Mouse (Mus musculus) embryo, embryonic 9.5 days (tissue): ENCODE measurements around the gene Cpne4.

Experiments used
- DNase-seq: peaks from one replicate; pipeline ENCODE4 v3.0.0-alpha.2; 2017; ENCODE audit errors: extremely low spot score

Gene Cpne4

DNA sequence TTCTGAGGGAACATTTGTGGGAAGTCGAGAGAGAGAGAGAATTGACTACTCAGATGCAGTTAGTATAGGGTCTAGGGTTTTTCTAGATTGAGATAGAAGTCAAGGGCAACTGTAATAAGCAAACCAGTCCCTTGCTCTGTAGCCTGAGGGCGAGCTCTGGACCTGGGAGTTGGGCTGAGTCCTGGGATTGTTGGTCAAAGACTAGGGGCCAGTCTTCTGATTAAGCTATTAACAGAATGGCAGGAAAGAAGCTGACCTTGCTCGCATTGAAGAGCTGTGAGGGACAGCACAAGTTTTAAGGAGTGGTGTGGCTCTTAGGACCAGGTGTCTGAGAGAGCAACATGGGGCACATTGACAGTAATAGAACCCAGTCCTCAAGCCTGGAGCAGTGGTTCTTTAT is 140.0 kb downstream of the Cpne4 start:
- DNase-seq = no peak

DNA sequence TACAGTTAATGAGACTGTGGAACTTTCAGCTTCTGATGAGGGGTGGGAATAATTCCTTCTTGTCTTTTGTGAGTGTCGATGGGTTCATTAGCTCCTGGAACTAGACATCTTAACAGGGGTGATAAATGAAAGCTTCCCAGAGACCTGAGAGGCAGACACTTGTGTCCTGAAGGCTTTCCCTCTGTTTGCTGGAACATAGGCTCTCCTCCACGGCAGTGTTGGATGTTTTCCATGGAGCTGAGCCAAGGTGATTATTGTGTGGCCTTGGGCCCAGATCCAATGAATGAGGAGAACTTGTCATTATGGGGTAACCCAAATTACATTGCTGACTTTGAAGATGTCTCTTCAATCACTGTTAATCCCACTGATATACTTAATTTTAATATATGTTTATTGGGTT is 146.1 kb downstream of the Cpne4 start:
- no peak for DNase-seq

DNA sequence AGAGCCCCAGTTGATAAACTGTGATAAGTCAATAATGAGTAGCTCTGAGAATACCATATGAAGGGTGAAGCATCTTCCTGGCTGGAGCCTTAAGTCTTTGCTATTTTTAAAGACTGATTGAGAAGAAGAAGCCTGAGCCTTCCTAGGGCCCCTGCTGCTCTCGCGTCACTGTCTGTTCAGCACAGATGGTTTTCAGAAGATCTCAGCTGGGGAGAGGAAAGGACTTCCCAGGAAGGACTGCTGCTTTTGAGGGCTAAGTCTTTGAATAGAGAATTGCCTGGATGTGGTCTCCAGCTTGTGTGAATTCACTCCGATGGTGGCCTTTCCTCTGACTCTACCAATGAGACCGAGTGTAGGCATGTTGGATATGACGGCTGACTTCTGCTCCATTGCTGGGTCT is 163.7 kb downstream of the Cpne4 start:
- no peak for DNase-seq

DNA sequence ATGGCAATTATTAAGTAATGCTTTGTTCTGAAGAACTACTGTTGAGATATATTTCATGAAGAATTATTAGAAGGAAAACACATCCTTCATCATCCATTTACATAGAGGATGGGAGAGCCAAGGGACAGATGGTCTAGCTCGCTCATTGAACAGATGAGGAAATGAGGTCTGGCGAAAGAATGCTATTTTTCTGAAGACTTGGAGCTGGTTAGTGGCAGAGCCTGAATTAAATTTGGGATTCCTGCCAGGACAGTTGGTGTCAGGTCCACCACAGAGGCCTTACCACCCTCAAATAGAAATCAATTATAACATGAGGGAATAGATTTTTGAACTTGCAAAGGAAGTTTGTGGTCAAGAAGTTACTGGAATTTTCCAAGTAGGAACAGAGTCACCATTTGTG is 178.2 kb downstream of the Cpne4 start:
- no peak for DNase-seq

DNA sequence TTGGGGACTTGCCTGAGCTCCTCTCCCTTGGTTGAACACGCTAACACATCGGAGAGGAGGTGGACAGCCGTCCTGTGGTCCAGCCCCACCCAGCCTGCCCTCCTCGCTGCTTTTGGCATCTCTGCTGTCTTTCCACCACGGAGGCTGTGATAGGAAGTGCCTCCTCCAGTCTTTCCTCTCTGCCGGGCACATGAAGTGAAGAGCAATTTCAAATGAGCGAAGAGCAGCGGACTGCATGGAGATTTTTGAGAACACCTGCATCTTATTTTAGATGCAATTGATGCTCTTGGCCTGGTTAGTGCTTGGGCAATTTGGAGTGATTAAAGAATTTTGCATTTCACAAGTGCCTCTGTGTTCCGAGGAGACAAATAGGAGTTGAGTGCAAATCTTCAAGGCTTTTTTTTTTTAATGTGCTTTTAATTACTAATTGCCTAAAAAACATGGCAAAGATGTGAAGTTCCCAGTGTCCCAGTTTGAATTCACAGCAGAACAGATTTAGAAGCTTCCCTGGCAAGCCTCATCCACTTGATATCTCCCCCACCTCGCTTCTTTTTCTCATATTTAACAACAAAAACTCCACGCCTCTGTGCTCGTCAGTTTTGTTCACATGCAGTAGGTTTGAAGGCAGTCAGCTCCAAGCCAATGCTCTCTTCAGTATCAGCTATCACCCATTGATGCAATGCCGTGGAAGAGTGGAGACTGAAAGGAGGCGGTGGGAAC is 195.7 kb downstream of the Cpne4 start:
- DNase-seq = no peak

DNA sequence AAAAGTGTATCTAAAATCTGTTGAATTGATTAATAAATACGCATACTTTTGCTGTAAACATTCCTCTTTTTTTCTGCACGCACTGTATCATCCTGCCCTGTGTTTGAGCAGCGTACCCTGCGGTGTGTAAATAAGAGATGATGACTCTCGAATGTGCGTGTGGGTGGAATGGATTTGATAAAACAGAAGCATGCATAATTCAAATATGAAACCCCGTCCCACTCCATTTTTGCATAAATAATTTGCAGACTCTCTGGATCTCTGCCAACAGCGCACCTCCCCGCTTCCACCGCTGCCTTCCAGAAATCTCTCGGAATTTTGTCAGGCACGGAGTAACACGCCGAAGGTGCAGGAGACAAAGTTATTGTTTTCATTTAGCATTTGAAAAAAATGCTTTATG is 208.4 kb downstream of the Cpne4 start:
- no peak for DNase-seq

DNA sequence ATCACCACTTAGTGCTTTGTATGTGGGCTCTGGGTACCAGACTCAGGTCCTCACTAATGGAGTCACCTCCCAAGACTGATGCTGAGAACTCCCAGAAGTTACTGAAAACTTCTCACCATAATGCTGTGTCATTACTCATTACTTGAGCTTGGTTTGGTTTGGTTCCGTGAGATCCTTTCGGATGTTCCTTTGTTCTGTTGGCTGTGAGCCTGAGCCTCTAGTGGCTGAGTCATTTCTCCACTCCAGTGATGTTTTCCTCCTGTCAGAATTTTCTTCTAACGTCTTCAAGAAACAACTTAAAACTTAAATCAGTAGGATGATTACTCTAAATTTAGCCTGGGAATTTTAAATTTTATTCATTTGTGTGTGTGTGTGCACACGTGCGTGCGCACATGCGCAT is 212.9 kb downstream of the Cpne4 start:
- no peak for DNase-seq

DNA sequence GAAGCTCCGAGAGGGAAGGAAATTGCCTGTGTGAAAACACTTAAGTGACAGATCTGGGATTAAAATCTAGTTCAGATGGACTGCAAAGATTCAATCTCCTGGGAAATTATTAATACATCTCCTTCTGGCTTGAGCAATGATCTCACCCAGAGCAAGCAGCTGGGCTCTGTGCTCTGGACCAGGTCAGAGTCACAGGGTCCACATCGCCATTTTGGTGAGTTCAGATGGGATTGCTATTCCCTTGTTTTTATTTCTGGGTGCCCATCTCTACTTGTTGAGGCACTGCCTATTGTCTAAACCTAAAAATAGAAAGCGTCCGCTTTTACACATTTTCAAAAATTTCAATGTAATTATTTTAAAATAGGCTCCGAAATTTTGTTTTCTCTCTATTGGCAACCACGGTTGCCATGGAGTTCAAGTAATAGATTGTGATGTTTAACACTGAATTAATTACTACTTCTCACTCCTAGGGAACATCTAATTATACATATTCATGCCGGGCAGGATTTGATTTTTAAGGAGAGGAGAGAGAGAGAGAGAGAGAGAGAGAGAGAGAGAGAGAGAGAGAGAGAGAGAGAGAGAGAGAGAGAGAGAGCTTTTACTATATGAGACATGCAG is 229.2 kb downstream of the Cpne4 start:
- DNase-seq = no peak

DNA sequence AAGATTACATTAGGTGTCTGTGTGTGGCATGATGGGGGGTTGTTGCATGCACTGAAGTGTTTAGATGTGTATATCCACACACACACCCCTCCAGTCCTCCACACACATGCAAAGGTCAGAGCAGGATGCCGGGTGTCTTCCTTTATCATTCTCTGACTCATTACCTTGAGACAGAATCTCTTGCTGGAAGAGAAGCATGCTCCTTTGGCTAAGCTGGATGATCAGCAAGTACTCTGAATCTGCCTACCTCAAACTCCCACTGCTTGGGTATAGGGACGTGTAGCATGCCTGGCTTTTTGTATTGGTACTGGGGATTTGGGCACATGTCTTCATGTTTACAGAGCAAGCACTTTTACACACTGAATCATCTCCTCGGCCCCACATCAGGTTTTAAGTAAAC is 230.0 kb downstream of the Cpne4 start:
- DNase-seq = no peak

DNA sequence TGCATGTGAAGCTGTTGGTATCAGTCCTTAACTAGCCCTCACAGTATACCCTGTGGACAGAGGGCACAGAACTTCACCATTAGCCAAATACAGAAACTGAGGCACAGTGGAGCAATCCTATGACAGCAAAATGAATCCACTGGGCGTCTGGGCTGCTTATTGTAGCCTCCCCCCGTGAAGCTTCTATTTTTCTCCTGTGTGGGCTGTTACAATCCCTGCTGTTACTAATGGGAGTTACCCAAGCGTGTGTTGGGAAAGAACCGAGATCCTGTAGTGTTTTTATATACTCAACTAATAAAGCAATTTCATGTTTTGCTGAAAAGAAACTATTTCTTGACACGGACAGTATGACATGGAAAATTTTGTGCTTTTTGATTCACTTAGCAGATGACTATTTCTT is 230.7 kb downstream of the Cpne4 start:
- no peak for DNase-seq

DNA sequence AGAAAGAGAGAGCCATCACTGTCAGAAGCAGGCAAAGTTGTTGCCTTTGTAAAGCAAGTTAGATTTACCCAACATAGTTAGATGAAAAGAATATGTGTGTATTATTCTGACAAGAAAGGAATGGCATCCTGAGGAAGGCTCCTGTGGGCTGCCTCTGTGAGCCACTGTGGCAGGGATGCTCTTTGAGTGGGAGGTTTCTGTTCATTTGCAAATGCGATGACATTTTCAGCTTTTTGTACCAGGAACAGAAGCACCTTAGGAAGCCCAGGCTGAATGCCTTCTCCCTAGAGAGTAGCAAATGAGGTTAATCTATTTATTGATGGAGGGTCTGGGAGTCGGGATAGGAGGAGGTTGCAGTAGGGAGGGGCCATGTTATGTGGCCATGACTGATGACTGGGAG is 249.5 kb downstream of the Cpne4 start:
- no peak for DNase-seq

DNA sequence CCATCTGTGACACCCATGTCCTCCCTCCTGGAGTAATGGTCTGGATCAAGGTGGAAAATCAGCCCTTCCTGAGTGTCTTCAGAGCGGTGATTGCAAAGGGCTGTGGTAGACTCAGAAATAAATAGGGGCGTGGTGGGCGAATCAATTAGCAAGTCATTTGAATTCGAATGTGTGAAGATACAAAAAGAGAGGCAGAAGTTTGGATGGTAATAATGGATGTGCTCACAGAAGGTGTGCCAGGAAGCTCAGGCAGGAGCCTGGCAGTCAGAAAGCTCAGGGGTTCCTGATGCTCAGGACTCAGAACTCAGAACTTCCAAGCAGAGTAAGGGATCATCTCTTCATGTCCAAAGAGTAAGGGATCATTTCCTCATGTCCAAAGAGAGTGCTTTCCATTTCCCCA is 257.7 kb downstream of the Cpne4 start:
- no peak for DNase-seq

DNA sequence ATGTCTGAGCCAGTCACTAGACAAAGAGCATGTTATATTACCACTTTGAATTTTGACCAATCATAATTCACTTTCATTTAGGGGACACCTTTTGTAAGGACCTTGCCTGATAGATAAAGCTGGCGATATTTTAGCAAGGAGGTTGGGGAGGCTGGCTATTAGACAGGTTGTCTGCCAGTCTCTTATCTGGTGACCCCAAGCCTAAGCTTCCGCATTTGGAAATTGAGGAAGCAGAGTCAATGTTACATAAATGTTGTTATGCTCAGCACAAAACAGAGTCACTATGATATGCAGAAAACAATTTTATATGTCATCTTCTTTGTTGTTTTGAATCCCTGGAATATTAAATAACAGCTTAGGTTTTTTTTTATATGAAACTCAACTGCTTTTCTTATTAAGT is 267.6 kb downstream of the Cpne4 start:
- no peak for DNase-seq

DNA sequence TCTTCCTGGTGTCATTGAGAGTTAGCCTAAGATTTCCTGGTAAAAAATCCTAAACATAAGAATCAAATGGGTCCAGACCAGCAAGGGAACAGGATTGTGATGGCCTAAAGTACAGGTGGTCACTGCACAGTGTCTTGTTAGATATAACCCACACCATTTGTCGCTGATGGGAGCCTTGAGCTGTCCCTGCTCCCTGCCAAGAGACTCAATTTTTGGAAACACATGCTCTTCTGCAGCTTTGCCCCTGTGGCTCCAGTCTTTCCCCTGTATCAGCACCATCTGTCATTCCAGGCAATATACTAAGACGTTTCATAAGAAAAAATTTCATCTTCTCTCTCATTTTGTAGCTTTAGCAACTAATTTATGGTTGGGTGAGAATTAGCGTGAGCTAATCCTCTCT is 281.6 kb downstream of the Cpne4 start:
- DNase-seq = no peak

DNA sequence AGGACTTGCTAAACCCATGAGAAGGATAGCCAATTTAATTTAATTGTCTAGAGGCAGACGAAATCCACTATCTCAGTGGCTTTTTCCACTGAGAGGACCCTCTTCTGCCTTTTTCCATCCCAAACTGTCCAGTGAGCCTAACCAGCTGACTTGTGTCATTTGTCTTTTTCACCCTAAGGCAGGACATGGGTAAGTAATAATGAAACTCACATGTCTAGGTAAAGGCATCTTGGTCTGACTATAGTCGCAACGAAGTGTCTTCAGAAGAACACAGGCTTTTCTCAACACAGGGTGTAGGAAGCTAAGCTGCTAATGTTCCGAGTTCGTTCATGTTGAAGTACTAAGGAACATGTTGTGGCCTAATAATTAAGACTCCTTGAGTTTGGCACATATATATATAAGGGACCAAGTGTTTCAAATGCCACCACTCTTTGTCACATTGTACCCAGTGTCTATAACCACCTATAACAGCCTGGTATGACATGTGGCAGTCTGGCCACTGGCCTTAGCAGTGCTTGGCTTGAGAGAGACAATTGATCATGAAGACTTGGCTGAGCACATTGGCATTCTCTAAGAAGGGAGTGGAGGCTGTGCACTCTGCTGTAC is 286.0 kb downstream of the Cpne4 start:
- no peak for DNase-seq

DNA sequence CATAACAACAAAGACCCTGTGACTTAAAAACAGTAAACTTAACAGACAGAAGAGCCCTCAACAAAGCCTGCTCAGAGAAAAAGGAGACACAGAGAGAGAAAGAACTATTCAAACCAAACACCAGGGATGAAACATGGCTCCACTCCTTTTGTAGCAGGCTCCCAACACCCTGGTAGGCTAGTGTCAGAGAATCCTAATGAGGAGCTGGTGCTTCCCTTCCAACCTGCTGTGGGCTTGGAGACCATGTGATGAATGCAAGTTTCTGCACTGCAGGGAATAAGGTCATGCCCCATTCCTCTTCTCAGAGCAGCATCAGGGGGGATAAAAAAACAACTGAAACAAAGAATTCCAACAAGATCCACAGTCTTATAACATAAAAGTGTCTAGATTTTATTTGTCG is 290.8 kb downstream of the Cpne4 start:
- peak; percentile 28 for DNase-seq

DNA sequence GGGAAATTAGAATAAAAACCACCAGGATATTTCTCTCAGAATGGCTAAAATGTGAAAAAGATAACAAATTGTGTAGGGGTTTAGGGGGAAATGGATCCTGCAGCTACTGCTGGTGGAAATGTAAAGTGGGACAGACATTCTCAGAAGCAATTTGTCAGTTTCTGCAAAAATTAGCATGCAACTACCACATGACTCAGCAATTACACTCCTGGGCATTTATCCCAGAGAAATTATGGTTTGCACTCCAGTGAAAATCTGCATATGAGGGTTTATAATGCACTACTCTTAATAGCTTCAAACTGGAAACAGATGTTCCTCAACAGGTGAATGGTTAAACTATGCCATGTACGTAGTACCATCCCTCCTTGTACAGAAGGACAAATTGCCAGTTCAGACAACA is 294.2 kb downstream of the Cpne4 start:
- DNase-seq = no peak

DNA sequence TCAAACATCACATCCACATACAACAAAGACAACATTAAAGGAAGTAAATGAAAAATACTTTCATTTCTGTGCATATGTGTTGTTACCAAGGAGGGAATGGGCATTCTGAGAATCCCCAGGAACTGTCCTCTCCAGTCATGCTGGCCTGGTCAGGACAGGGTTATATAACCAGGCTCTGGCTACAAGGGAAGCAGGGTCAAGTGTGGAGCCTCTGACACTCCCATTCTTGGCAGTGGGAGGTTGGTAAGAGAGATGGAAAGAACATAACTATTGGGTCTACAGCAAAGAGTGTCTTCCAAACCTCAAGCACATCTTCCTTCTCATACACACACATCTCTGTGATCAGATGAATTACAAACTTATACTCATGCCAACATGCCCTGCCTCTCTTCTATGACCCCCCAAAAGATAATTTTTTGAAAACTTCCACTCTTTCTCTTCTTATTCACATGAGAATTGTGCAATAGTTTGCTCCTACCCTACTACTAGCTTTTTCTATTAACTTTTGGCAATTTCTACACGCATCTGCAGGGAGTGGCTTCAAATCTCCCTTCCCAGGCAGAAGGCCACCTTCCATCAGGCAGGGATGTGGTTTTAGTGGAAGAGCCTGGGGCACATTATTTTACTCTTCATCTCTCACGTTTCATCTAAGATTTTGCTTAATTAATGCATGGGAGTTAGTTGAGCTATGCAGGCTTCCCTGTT is 298.3 kb downstream of the Cpne4 start:
- no peak for DNase-seq

DNA sequence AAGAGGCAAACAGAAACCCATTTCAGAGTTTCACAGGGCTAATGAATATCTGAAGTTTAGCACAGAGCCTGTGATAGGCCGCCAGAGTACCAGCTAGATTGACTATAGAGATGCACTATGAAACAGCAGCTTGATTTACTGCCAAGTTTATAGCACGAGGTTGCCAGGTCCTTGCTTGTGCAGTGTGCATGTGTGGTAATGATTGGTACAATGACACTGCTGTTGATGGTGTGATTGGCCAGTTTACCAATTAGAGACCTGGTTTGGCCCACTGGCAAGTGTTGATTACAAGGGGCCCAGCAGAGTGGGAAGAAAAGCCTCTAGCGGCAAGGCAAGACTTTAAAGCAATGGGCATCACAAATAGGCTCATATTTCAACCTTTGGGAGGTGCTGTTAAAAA is 306.6 kb downstream of the Cpne4 start:
- DNase-seq = no peak

DNA sequence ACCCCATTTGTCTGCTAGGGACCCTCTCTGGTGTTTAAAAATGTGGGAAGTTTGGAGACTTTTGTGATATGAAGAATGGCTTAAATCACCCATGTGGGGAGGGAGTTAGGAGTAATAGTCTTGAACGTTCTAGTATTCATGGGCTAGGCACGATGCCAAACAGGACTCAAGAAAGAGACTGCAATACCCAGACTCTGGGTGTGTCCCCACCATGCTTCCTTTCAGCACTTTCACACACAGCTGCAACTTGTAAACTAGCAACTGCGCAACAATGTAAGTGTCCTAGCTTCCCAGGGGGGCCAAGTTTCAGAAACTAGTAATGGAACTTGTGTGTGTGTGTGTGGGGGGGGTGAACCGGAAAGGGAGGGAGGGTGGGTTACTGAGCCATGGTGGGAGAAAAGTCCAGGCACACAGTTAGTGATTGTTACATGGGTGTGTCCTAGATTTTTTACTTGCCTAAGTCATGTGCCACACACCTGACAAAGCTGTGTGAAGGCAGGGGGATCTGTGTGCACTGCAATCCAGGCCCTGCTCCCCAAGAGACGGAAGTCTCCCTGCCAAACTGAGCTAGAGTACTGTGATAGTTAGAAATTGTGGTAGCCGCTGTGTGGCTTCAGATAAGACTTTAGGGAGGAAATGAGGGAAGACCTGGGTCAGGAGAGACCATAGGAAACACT is 307.3 kb downstream of the Cpne4 start:
- no peak for DNase-seq

DNA sequence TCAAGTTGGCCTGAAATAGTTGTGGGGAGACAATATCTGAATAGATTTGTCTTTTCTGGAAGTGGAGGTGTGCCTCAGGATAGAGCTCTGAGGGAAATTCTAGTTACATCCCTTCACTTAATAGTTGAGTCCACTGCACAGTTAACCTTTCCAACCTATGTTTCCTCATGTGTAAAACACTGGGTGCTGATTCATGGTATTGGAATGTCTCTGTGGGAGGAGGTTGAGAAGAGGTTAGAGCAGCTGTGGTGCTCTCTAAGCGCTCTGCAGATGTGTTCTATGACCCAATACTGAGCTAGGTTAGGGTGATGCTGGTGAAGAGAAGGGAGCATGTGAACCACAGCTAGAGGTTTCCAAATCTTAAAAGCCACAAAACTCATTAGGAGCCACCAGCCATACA is 318.7 kb downstream of the Cpne4 start:
- DNase-seq = no peak

DNA sequence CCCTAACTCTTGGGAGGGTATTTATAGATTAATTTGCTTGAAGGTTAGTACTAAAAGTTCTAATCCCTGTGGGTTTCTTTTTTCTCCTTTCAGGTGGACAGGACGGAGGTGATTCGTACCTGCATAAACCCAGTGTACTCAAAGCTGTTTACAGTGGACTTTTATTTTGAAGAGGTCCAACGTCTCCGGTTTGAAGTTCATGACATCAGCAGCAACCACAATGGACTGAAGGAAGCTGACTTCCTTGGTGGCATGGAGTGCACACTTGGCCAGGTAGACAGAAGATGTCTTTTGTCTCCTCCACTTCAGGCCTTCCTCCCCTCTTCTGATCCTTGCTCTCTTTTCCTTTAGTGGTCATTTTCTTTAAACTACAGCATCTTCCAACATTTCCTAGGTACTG is 325.5 kb downstream of the Cpne4 start:
- no peak for DNase-seq
